Mouse (Mus musculus) cerebellum, adult 2 months (tissue): ENCODE measurements around the gene Spag9. TPM values are rescaled to one million over a fixed set of nuclear protein-coding genes. Genes with fewer than 3 reads are reported as not detected.

Experiments used
- DNase-seq, 2 experiments: peaks; one replicate each; pipeline ENCODE4 v3.0.0; 2021
- H3K27ac ChIP-seq: fragments of 200-500 bp; 2 replicates; pipeline ENCODE4 v1.5.1; 2012; ENCODE audit warnings: low read length, control low read depth, inconsistent platforms; ENCODE audit not compliant: insufficient read depth
- H3K27me3 ChIP-seq: fragments of 200-500 bp; 2 replicates; pipeline ENCODE4 v1.6.1; 2012; ENCODE audit warnings: inconsistent platforms, mild to moderate bottlenecking, low read length, moderate library complexity; ENCODE audit not compliant: control insufficient read depth, insufficient read depth
- H3K4me1 ChIP-seq: fragments of 200-500 bp; 2 replicates; pipeline ENCODE4 v1.6.1; 2011; ENCODE audit warnings: low read length; ENCODE audit not compliant: control insufficient read depth, insufficient read depth
- H3K4me3 ChIP-seq: fragments of 200-500 bp; replicated peaks from 2 replicates; pipeline ENCODE3; 2011; ENCODE audit warnings: mild to moderate bottlenecking, low read depth, low read length, control low read depth; ENCODE audit not compliant: insufficient read depth
- CTCF ChIP-seq: fragments of 200-500 bp; IDR thresholded peaks from 2 replicates; pipeline ENCODE4 v1.5.1; 2011; ENCODE audit warnings: low read depth, mild to moderate bottlenecking, control low read depth, low read length, moderate library complexity, borderline replicate concordance; ENCODE audit not compliant: insufficient read depth
- POLR2A ChIP-seq: fragments of 200-500 bp; IDR thresholded peaks from 2 replicates; pipeline ENCODE4 v1.6.1; 2011; ENCODE audit warnings: low read length, control low read depth, borderline replicate concordance; ENCODE audit not compliant: insufficient read depth
- WGBS: fragments of 180-500 bp; shearing (Covaris S2); methylation state at CpG from one replicate; pipeline ENCODE4 v1.1.7; 2018; 5-methylcytosine and 5-hydroxymethylcytosine counted together
- polyA plus RNA-seq: library from polyadenylated mRNA; depleted of rRNA; stranded (reverse); fragments of >200 nt; gene quantifications from 2 replicates; pipeline ENCODE4 v1.2.3, GENCODE M21; 2012

Spag9 gene
- polyA plus RNA-seq, 1 experiment = 134 TPM

DNA sequence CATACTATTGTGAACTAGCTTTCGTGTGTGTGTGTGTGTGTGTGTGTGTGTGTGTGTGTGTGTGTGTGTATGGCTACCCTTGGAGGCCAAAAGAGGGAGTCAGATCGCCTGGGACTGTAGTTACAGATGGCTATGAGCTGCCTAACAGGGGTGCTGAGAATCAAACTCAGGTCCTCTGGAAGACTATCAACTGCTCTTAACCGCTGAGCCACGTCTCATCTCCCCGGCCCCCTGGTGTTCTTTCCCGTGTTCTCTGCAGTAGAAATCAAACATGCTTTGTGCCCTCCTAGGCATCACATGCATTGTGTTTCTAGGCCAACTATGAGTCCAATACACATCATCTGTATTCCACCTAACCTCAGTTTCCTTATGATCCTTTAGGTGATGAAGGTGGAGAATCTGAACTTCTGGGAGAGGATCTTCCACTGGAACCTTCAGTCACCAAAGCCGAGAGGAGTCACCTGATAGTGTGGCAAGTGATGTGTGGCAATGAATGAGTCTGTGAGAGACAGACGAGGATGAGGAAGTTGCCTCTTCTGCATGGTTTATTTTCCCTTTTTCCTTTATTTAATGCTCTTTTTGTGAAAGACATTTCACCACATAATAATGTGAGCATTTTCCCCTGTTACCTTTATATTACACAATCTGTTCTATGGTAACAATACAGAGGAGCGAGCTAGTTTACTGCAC is 126.6 kb downstream of the Spag9 start:
- H3K4me3 ChIP-seq = no peak overlapping the region
- no peaks in the 10 kb centered on the region for H3K4me1 ChIP-seq
- WGBS = 77% methylated on average over 9 of the region's 9 CpGs

DNA sequence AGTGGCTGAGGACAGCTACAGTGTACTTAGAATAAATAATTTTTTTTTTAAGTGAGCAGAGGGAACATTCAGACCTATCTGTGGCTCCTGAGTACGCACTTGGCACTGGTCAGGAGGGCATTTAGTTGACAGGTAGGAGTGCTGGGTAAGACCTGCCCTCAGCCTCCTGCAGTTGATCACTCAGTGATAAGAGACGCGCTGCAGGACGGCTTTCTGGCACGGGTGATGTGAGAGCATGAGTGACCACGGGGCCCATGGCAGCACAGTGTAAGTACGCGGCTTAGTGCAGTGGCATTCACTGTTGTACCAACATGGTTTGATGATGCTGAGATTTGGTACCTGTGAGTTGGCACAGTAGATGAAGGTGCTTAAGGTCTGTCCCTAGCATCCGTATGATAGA is 130.8 kb downstream of the Spag9 start:
- DNase-seq = no peak
- WGBS = 87% methylated on average over 9 of the region's 9 CpGs
- no peak for TF ChIP-seq CTCF
- no peak for TF ChIP-seq POLR2A
- H3K27me3 ChIP-seq = no peaks in the 10 kb centered on the region
- no peak overlapping the region for H3K27ac ChIP-seq
- H3K4me1 ChIP-seq = peaks cover 26% of the 10 kb centered on the region
- no peak overlapping the region for H3K4me3 ChIP-seq

More for the DNA sequence above, 126.6 kb downstream of the Spag9 start:
- DNase-seq = no peak
- TF ChIP-seq POLR2A = no peak
- TF ChIP-seq CTCF = no peak
- no peak overlapping the region for H3K27ac ChIP-seq
- H3K27me3 ChIP-seq = no peaks in the 10 kb centered on the region

DNA sequence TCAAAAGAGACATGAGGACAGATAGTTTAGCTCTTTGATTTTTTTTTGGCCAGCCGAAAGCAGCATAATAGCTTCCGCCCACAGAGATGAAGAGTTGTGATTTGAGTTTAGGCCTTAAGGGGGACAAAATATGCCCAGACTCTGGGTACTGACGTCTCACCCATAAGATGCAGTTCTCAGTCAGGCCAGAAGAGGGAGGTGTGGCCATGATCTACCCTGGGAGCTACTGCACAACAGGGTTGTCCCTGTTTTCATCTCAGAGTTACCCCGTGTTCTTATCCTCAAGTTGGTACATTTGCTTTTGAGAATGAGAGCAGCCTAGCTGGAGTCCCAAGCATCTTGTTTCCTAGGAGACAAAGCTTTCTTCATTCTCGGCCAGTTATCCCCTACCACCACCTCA is 132.1 kb downstream of the Spag9 start:
- H3K27ac ChIP-seq = no peak overlapping the region
- TF ChIP-seq POLR2A (no peak), CTCF (peak; percentile 93)
- WGBS = 23% methylated on average over 5 of the region's 5 CpGs
- peaks cover 26% of the 10 kb centered on the region for H3K4me1 ChIP-seq
- no peak overlapping the region for H3K4me3 ChIP-seq
- H3K27me3 ChIP-seq = no peaks in the 10 kb centered on the region
- peak; percentile 84 to 87 for DNase-seq

DNA sequence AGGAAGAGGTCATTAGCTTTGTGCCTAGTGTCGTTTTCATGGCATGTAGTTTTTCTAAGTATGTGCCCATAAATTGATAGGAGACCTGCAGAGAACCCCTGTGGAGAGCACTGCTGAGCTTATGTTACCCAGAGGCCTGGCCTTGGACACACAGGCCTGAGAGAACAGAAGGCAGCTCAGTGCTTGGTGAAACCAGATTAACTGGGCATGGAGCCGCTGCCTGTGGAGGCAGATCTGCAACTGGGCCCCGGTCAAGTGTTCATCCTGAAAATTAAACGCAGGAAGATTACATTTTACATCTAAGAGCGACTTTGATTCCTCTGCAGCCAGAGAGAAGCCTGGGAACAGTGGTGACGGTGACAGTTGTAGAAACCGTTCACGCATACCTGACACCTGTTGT is 132.6 kb downstream of the Spag9 start:
- Histone ChIP-seq H3K4me3 (no peak overlapping the region), H3K27me3 (no peaks in the 10 kb centered on the region), H3K4me1 (peaks cover 27% of the 10 kb centered on the region), H3K27ac (no peak overlapping the region)
- TF ChIP-seq POLR2A (no peak), CTCF (no peak)
- 31% methylated on average over 8 of the region's 8 CpGs for WGBS
- peak; percentile 66 to 72 for DNase-seq

DNA sequence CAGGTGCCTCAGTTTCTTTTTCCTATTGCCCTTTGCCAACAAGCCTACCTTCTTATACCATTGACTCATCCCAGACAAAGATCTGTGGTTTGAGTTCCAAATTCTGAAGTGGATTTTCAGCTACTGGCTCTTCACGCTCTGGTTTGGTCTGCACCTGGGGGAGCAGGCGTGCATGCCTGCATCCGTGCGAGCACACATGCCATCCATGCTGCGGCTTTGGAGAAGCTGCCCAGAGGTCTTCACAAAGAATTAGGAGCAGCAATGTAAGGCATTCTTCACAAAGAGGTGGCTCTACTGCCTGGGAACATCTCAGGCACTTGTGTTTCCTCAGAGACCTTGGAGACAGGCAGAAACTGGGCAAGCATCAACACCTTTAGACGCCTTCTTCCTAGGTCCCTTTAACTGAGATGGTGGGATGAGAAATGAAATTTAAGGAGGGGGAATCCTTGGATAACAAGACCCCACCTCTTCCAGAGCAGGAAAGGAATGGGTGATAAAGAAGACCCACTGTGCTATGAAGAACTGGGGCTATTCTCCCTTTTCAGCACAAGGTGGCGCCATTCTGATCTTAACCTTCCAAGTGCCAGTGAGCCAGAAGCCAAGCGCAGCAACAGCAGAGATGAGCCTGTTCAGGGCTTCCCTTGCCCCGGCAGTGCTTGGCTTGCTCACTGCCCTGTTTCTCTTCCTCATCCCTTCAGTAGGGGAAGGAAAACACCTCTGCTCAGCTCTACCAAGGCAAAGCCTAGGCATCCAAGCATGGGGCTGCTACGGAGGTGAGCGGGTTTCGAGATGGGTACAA is 133.6 kb downstream of the Spag9 start:
- Histone ChIP-seq H3K4me1 (peaks cover 37% of the 10 kb centered on the region), H3K4me3 (no peak overlapping the region), H3K27me3 (no peaks in the 10 kb centered on the region), H3K27ac (peak overlapping the region; percentile 84)
- TF ChIP-seq POLR2A (0 out of 2 replicates have a peak, but pooled peaks have one; percentile 22), CTCF (peak; percentile 85)
- peak; percentile 80 to 84 for DNase-seq
- WGBS = 62% methylated on average over 12 of the region's 12 CpGs

DNA sequence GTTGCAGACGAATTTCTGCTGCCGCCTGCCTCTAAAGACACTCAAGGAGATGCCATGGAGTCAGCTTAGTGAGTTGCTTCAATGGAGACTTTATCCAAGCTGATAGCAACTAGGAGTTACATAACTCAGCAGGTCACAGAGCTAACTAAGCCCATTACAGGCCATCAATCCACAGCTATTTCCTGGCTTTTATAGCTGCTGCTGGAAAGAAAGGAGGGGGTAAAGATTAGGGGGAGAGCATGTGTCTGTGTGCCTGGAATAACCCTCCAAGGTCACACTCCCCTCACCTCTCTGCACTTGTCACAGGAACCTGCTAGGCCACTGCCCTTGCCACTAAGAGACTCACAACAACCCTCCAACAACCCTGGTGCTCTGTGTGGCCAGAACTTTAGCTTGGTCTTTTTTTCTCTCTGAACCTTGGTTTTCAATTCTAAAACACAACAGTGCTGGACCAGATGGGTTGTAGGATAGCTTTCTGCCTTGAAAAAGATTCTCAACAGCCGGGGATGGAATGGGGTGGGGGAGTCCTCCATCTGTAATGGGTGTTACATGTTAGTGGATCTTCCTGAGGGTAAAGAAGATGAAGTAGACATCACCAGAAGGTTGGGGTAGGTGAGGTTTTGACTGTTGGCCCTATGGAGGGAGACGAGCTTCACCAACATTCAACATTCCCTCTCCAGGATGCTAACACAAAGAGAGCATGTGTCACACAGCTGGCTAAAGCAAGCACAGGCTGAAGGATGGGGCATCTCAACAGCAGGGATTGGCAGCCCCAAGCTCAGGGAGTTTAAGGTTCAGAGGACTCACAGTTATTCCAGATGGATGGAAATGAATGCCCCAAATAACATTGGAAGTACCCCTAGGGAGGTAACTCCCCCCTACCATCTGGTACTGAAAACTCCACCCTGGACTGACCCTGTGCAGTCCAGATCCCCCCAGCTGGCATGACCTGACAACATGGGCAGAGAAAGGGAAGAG is 134.5 kb downstream of the Spag9 start:
- Histone ChIP-seq H3K27ac (peak overlapping the region; percentile 84), H3K4me1 (peaks cover 41% of the 10 kb centered on the region), H3K4me3 (no peak overlapping the region), H3K27me3 (no peaks in the 10 kb centered on the region)
- no peak for TF ChIP-seq POLR2A
- no peak for TF ChIP-seq CTCF
- no peak for DNase-seq
- WGBS = 56% methylated on average over 4 of the region's 4 CpGs

DNA sequence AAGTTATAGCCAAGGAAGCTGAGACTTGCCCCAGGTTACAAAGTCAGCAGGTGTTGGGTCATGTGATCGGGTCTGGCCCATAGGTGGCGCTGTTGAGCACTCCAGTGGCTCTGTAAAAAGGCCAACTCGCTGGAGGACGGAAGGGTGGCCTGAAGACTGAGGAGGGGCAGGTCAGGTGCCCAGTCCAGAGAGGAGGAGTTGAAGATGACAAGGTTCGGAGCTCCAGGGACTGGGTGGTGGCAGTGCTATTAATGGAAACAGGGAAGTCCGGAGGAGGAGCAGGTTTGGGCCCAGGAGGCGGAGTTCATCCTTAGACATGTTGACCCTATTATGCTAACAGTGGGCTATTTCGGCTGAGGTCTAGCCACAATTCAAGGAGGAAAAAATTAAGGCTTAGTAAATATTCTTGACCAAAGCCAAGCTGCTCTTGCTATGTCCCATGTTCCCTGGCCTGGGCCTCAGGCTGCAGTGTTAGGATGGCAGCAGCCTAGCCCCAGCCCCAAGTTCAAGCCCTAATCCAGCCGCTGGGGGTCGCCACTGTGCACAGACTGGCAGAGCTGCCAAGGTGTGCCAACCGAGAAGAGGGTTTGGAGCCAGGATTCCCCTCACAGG is 137.6 kb downstream of the Spag9 start:
- no peak for TF ChIP-seq POLR2A
- TF ChIP-seq CTCF = peak; percentile 93
- peak; percentile 90 to 93 for DNase-seq
- peaks cover 48% of the 10 kb centered on the region for H3K4me1 ChIP-seq
- peak overlapping the region; percentile 23 for H3K4me3 ChIP-seq
- 7% methylated on average over 11 of the region's 11 CpGs for WGBS
- H3K27me3 ChIP-seq = no peaks in the 10 kb centered on the region
- H3K27ac ChIP-seq = peak overlapping the region; percentile 65
